Mouse (Mus musculus): Measurements from ENCODE around the gene Gprc5c. TPM values are rescaled to one million over a fixed set of nuclear protein-coding genes. Genes with fewer than 3 reads are reported as not detected.
"Not testable (repeated sequence)": the region's sequence is repeated elsewhere in the genome, so short reads cannot be mapped to it uniquely, and the experiment has no call there.

Gprc5c gene
- polyA plus RNA-seq, 1 experiment from 2014 or later: 15.9 TPM

GRCm38 (mm10) chr11:114883251-114883789 lies 32.4 kb downstream of the Gprc5c start:
- WGBS (ENCODE audit: insufficient replicate concordance): 67% methylated on average over 4 of the region's 4 CpGs
- H3K27ac ChIP-seq (replicated peaks): no peak overlapping the region
- H3K27me3 ChIP-seq: no peaks in the 10 kb centered on the region
- H3K4me1 ChIP-seq (replicated peaks): peaks cover 17% of the 10 kb centered on the region; the same call in 1 of the 2 replicates
- H3K4me3 ChIP-seq (replicated peaks): no peak overlapping the region
- H3K9ac ChIP-seq: no peak overlapping the region
- ATAC-seq (ENCODE audit: insufficient read depth): no peak
- no peaks in the 10 kb centered on the region for H3K9me3 ChIP-seq (replicated peaks)
- H3K36me3 ChIP-seq (replicated peaks): no peaks in the 10 kb centered on the region
- H3K4me2 ChIP-seq: no peak overlapping the region

- WGBS (ENCODE audit: insufficient replicate concordance): 41% methylated on average over 4 of the region's 4 CpGs
- no peak overlapping the region for H3K4me3 ChIP-seq (replicated peaks)
- no peak for ATAC-seq (ENCODE audit: insufficient read depth)
- H3K4me1 ChIP-seq (replicated peaks): peaks cover 17% of the 10 kb centered on the region; the same call in 1 of the 2 replicates
- no peak overlapping the region for H3K9ac ChIP-seq
- no peaks in the 10 kb centered on the region for H3K9me3 ChIP-seq (replicated peaks)
- no peaks in the 10 kb centered on the region for H3K27me3 ChIP-seq
- H3K4me2 ChIP-seq: no peak overlapping the region
- H3K27ac ChIP-seq (replicated peaks): no peak overlapping the region; the same call in 1 of the 2 replicates
- no peaks in the 10 kb centered on the region for H3K36me3 ChIP-seq (replicated peaks)
Measured at GRCm38 (mm10) chr11:114884380-114885100, 33.6 kb downstream of the Gprc5c start.

DNA sequence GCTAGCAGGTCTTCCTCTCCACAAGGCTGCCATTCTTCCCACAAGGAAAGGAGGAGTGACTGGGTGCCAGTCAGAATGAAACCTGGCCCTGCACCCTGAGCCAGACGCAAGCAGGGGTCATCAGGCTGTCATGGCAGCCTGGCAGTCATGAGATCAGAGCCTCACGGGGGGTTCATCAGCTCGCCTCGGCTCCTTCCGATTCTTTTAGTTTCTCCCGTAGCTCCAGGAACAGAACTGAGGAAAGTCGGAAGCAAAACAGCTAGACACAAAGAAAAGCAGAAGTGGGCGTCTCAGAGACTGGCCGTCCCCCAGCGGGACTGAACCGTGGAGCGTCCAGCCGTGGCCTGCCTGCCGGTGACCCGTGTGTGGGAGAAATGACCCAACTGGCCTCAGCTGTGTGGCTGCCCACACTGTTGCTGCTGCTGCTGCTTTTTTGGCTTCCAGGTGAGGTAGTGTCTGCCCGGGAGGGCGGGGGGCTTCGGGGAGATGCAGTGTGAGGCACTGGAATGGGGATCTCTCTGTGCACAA lies 39.1 kb downstream of the Gprc5c start, which contains the start of gene Cd300a:
Gene Cd300a, plus strand, starts transcription at position 51 of the 528 bp plus-strand sequence.
- 18% methylated on average over 18 of the region's 18 CpGs for WGBS (ENCODE audit: insufficient replicate concordance)
- Histone ChIP-seq H3K27me3 (no peaks in the 10 kb centered on the region), H3K4me3 (replicated peaks) (peak within 1 kb of the TSS; percentile 44), H3K4me1 (replicated peaks) (0 out of 2 replicates have a peak, but pooled peaks cover 9% of the 10 kb centered on the region), H3K9me3 (replicated peaks) (no peaks in the 10 kb centered on the region), H3K4me2 (peak within 1 kb of the TSS; percentile 43), H3K36me3 (replicated peaks) (no peaks in the 10 kb centered on the region), H3K9ac (no peak within 1 kb of the TSS), H3K27ac (replicated peaks) (peak within 1 kb of the TSS; percentile 30; the same call in 1 of the 2 replicates)
- ATAC-seq (ENCODE audit: insufficient read depth): no peak

- ATAC-seq (ENCODE audit: insufficient read depth): no peak
- Histone ChIP-seq H3K9me3 (replicated peaks) (no peaks in the 10 kb centered on the region), H3K4me1 (replicated peaks) (0 out of 2 replicates have a peak, but pooled peaks cover 11% of the 10 kb centered on the region), H3K4me3 (replicated peaks) (peak overlapping the region; percentile 44), H3K4me2 (peak overlapping the region; percentile 43), H3K9ac (no peak overlapping the region), H3K27me3 (no peaks in the 10 kb centered on the region), H3K36me3 (replicated peaks) (no peaks in the 10 kb centered on the region), H3K27ac (replicated peaks) (0 out of 2 replicates have a peak overlapping the region, but pooled peaks have one; percentile 30)
- 23% methylated on average over 5 of the region's 5 CpGs for WGBS (ENCODE audit: insufficient replicate concordance)
Measured at GRCm38 (mm10) chr11:114890542-114890941, 39.6 kb downstream of the Gprc5c start.

GRCm38 (mm10) chr11:114896085-114896484 lies 45.1 kb downstream of the Gprc5c start:
- peak; percentile 84 for ATAC-seq (ENCODE audit: insufficient read depth)
- H3K27ac ChIP-seq (replicated peaks): no peak overlapping the region

DNA sequence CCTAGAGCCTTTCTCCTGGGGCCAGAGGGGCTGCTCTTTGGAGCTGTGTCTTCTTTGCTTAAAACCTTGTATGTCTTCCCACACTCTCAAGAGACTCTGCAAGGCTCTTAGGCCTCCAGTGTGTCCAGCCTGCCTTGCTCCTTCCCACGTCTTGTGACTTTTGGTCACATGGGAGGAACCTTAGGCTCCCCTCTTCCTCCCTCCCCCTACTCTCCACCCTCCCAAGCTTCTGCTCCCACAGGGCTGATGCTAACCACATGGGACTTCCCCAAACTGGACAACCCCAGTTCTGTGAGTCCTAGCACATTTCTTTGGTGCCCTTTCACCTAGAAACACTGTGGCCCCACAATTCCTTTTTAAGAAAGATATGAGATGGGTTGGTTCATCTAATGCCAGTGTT lies 47.1 kb downstream of the Gprc5c start:
- H3K36me3 ChIP-seq (replicated peaks): no peaks in the 10 kb centered on the region
- no peak overlapping the region for H3K4me3 ChIP-seq (replicated peaks)
- WGBS (ENCODE audit: insufficient replicate concordance): 31% methylated on average over 1 of the region's 1 CpGs
- H3K27ac ChIP-seq (replicated peaks): peak overlapping the region; percentile 33; the same call in 1 of the 2 replicates
- ATAC-seq (ENCODE audit: insufficient read depth): no peak
- peaks cover 24% of the 10 kb centered on the region for H3K4me1 ChIP-seq (replicated peaks)
- no peak overlapping the region for H3K4me2 ChIP-seq
- no peaks in the 10 kb centered on the region for H3K9me3 ChIP-seq (replicated peaks)
- no peaks in the 10 kb centered on the region for H3K27me3 ChIP-seq
- H3K9ac ChIP-seq: no peak overlapping the region

More at GRCm38 (mm10) chr11:114896085-114896484, 45.1 kb downstream of the Gprc5c start:
- Histone ChIP-seq H3K4me1 (replicated peaks) (peaks cover 24% of the 10 kb centered on the region), H3K4me3 (replicated peaks) (no peak overlapping the region), H3K9me3 (replicated peaks) (no peaks in the 10 kb centered on the region), H3K36me3 (replicated peaks) (no peaks in the 10 kb centered on the region), H3K9ac (no peak overlapping the region), H3K27me3 (no peaks in the 10 kb centered on the region), H3K4me2 (no peak overlapping the region)
- 28% methylated on average over 3 of the region's 3 CpGs for WGBS (ENCODE audit: insufficient replicate concordance)

- H3K27ac ChIP-seq (replicated peaks): no peak overlapping the region
- H3K4me1 ChIP-seq (replicated peaks): no peaks in the 10 kb centered on the region
- no peak for ATAC-seq (ENCODE audit: insufficient read depth)
- H3K9ac ChIP-seq: no peak overlapping the region
- H3K4me3 ChIP-seq (replicated peaks): no peak overlapping the region
- H3K27me3 ChIP-seq: no peaks in the 10 kb centered on the region
- H3K36me3 ChIP-seq (replicated peaks): no peaks in the 10 kb centered on the region
- no peak overlapping the region for H3K4me2 ChIP-seq
- H3K9me3 ChIP-seq (replicated peaks): no peaks in the 10 kb centered on the region
- 65% methylated on average over 4 of the region's 4 CpGs for WGBS (ENCODE audit: insufficient replicate concordance)
Measured at GRCm38 (mm10) chr11:114903224-114903623, 52.3 kb downstream of the Gprc5c start.

- no peaks in the 10 kb centered on the region for H3K27me3 ChIP-seq
- ATAC-seq (ENCODE audit: insufficient read depth): peak; percentile 56
Measured at GRCm38 (mm10) chr11:114907567-114907966, 56.6 kb downstream of the Gprc5c start.

GRCm38 (mm10) chr11:114908086-114908485 lies 57.1 kb downstream of the Gprc5c start:
- no peak for ATAC-seq (ENCODE audit: insufficient read depth)
- 26% methylated on average over 4 of the region's 4 CpGs for WGBS (ENCODE audit: insufficient replicate concordance)
- no peaks in the 10 kb centered on the region for H3K9me3 ChIP-seq (replicated peaks)
- no peak overlapping the region for H3K9ac ChIP-seq
- no peak overlapping the region for H3K4me3 ChIP-seq (replicated peaks)
- no peaks in the 10 kb centered on the region for H3K27me3 ChIP-seq
- no peaks in the 10 kb centered on the region for H3K36me3 ChIP-seq (replicated peaks)
- no peak overlapping the region; the same call in 1 of the 2 replicates for H3K27ac ChIP-seq (replicated peaks)
- no peak overlapping the region for H3K4me2 ChIP-seq
- no peaks in the 10 kb centered on the region for H3K4me1 ChIP-seq (replicated peaks)

More at GRCm38 (mm10) chr11:114907567-114907966, 56.6 kb downstream of the Gprc5c start:
- Histone ChIP-seq H3K9me3 (replicated peaks) (no peaks in the 10 kb centered on the region), H3K4me3 (replicated peaks) (no peak overlapping the region), H3K36me3 (replicated peaks) (no peaks in the 10 kb centered on the region), H3K4me2 (no peak overlapping the region), H3K4me1 (replicated peaks) (no peaks in the 10 kb centered on the region), H3K9ac (no peak overlapping the region), H3K27ac (replicated peaks) (no peak overlapping the region)
- WGBS (ENCODE audit: insufficient replicate concordance): 10% methylated on average over 4 of the region's 4 CpGs

DNA sequence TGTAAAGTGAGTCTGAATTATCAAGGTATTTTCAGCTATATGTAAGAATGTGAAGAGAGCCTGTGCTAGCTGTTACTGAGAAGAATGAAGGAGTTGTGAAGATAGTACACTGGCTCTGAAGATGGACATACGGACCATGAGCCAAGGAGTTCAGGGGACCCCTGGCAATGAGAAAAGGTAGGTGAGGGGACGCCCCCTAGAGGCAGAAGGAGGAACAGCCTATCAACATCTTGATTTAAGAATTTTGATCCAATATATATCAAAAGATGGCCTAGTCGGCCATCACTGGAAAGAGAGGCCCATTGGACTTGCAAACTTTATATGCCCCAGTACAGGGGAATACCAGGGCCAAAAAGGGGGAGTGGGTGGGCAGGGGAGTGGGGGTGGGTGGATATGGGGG lies 58.6 kb downstream of the Gprc5c start:
- H3K4me2 ChIP-seq; H3K9ac ChIP-seq; H3K4me3 ChIP-seq (replicated peaks); H3K36me3 ChIP-seq (replicated peaks); H3K4me1 ChIP-seq (replicated peaks); H3K9me3 ChIP-seq (replicated peaks); H3K27me3 ChIP-seq; ATAC-seq (ENCODE audit: insufficient read depth); H3K27ac ChIP-seq (replicated peaks): not testable (repeated sequence)
- WGBS (ENCODE audit: insufficient replicate concordance): 27% methylated on average over 3 of the region's 3 CpGs

GRCm38 (mm10) chr11:114912847-114913246 lies 61.9 kb downstream of the Gprc5c start:
- ATAC-seq (ENCODE audit: insufficient read depth): peak; percentile 56
- H3K36me3 ChIP-seq (replicated peaks): no peaks in the 10 kb centered on the region
- H3K4me1 ChIP-seq (replicated peaks): peaks cover 5% of the 10 kb centered on the region
- no peak overlapping the region for H3K4me2 ChIP-seq
- H3K9ac ChIP-seq: no peak overlapping the region
- 1% methylated on average over 9 of the region's 9 CpGs for WGBS (ENCODE audit: insufficient replicate concordance)
- H3K27me3 ChIP-seq: no peaks in the 10 kb centered on the region
- H3K4me3 ChIP-seq (replicated peaks): no peak overlapping the region
- no peak overlapping the region for H3K27ac ChIP-seq (replicated peaks)
- no peaks in the 10 kb centered on the region for H3K9me3 ChIP-seq (replicated peaks)

All from liver, embryonic 15.5 days (tissue).